Mouse (Mus musculus) hindbrain, embryonic 12.5 days (tissue): ENCODE data around the gene Hdhd3. TPM values are rescaled to one million over a fixed set of nuclear protein-coding genes. Genes with fewer than 3 reads are reported as not detected.
"Not testable (repeated sequence)": the region's sequence is repeated elsewhere in the genome, so short reads cannot be mapped to it uniquely, and the experiment has no call there.

Experiments used
- ATAC-seq: fragments of 200-750 bp; cut with Nextera tagmentation; 2 replicates; pipeline ENCODE4 v1.8.0; 2017; ENCODE audit warnings: moderate TSS enrichment; ENCODE audit not compliant: low FRiP score
- H3K27ac ChIP-seq: fragments of 300-500 bp; sonication (generic); 2 replicates; pipeline ENCODE4 v1.5.1; 2016; ENCODE audit warnings: mild to moderate bottlenecking
- H3K27me3 ChIP-seq: fragments of 300-500 bp; sonication (generic); 2 replicates; pipeline ENCODE4 v1.6.1; 2016; ENCODE audit warnings: mild to moderate bottlenecking
- H3K36me3 ChIP-seq: fragments of 300-500 bp; sonication (generic); 2 replicates; pipeline ENCODE4 v1.6.1; 2016; ENCODE audit warnings: mild to moderate bottlenecking
- H3K4me1 ChIP-seq: fragments of 300-500 bp; sonication (generic); 2 replicates; pipeline ENCODE4 v1.6.1; 2016
- H3K4me2 ChIP-seq: fragments of 300-500 bp; sonication (generic); replicated peaks from 2 replicates; pipeline ENCODE4 v1.6.1; 2016; ENCODE audit warnings: mild to moderate bottlenecking
- H3K4me3 ChIP-seq: fragments of 300-500 bp; sonication (generic); 2 replicates; pipeline ENCODE4 v1.5.1; 2016; ENCODE audit warnings: mild to moderate bottlenecking
- H3K9ac ChIP-seq: fragments of 300-500 bp; sonication (generic); 2 replicates; pipeline ENCODE4 v1.6.1; 2016; ENCODE audit warnings: mild to moderate bottlenecking, moderate library complexity
- H3K9me3 ChIP-seq: fragments of 300-500 bp; sonication (generic); replicated peaks from 2 replicates; pipeline ENCODE4 v1.6.1; 2016; ENCODE audit warnings: mild to moderate bottlenecking
- WGBS: fragments of 180-500 bp; shearing (Covaris S2); methylation state at CpG from one replicate; pipeline ENCODE4 v1.1.7; 2016; 5-methylcytosine and 5-hydroxymethylcytosine counted together
- polyA plus RNA-seq: library from polyadenylated mRNA; unstranded; fragments of >200 nt; fragmentation: Nextera tagmentation; extraction: Ambion mirVana; gene quantifications from 2 replicates; pipeline ENCODE4 v1.2.1, GENCODE M21; 2016

Gene Hdhd3
- polyA plus RNA-seq, 1 experiment from 2014 or later: 11.8 TPM

GRCm38 (mm10) chr4:62485450-62486161 is 17.7 kb downstream of the Hdhd3 start:
- Histone ChIP-seq H3K4me3 (no peak overlapping the region), H3K9me3 (no peaks in the 10 kb centered on the region), H3K9ac (no peak overlapping the region), H3K36me3 (no peaks in the 10 kb centered on the region), H3K27ac (no peak overlapping the region), H3K4me2 (no peak overlapping the region), H3K4me1 (no peaks in the 10 kb centered on the region), H3K27me3 (peaks cover 18% of the 10 kb centered on the region)
- 89% methylated on average over 8 of the region's 8 CpGs for WGBS
- ATAC-seq: no peak

DNA sequence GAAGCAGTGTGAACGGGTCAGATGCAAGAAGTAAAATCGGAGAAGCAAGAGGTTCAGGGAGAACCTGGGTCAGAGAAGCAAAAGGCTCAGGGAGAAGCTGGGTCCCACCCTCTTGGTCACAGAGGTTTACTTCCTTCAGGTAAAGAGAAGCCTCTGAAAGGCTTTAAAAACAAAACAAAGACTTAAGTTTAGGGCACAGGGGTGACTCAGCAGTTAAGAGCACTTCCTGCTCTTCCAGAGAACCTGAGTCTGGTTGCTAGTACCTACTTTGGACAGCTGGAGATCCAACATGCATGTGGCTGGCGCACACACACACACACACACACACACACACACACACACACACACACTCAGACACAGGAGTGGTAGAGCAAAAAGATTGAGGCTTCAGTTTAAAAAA is 18.3 kb downstream of the Hdhd3 start:
- Histone ChIP-seq H3K27ac (no peak overlapping the region), H3K9ac (no peak overlapping the region), H3K4me1 (peaks cover 3% of the 10 kb centered on the region), H3K9me3 (no peaks in the 10 kb centered on the region), H3K27me3 (peaks cover 25% of the 10 kb centered on the region), H3K36me3 (no peaks in the 10 kb centered on the region), H3K4me3 (no peak overlapping the region), H3K4me2 (no peak overlapping the region)
- WGBS: 77% methylated on average over 3 of the region's 3 CpGs
- ATAC-seq: no peak

GRCm38 (mm10) chr4:62480709-62481605 is 22.3 kb downstream of the Hdhd3 start:
- no peaks in the 10 kb centered on the region for H3K9me3 ChIP-seq
- no peak overlapping the region for H3K27ac ChIP-seq
- H3K36me3 ChIP-seq: no peaks in the 10 kb centered on the region
- peaks cover 6% of the 10 kb centered on the region for H3K4me1 ChIP-seq
- H3K9ac ChIP-seq: no peak overlapping the region
- peaks cover 43% of the 10 kb centered on the region for H3K27me3 ChIP-seq
- H3K4me3 ChIP-seq: no peak overlapping the region
- WGBS: 51% methylated on average over 10 of the region's 10 CpGs
- H3K4me2 ChIP-seq: no peak overlapping the region
- peak; percentile 32; the same call in 1 of the 2 replicates for ATAC-seq

- Histone ChIP-seq H3K27me3 (peaks cover 43% of the 10 kb centered on the region), H3K27ac (no peak within 1 kb of the TSS), H3K36me3 (no peaks in the 10 kb centered on the region), H3K4me2 (peak within 1 kb of the TSS; percentile 83), H3K9me3 (no peaks in the 10 kb centered on the region), H3K4me3 (peak within 1 kb of the TSS; percentile 44), H3K4me1 (peaks cover 6% of the 10 kb centered on the region), H3K9ac (0 out of 2 replicates have a peak within 1 kb of the TSS, but pooled peaks have one; percentile 35)
- ATAC-seq: peak; percentile 52
- WGBS: 3% methylated on average over 65 of the region's 71 CpGs
Observed at GRCm38 (mm10) chr4:62479937-62480708, 23.1 kb downstream of the Hdhd3 start, which contains the start of gene Bspry. Bspry (plus strand) TSS chr4:62480053.

GRCm38 (mm10) chr4:62479593-62479936 is 23.7 kb downstream of the Hdhd3 start:
- H3K4me1 ChIP-seq, ATAC-seq, H3K9me3 ChIP-seq, H3K27ac ChIP-seq, H3K36me3 ChIP-seq: not testable (repeated sequence)
- 14% methylated on average over 11 of the region's 11 CpGs for WGBS
- 0 out of 2 replicates have a peak overlapping the region, but pooled peaks have one; percentile 35 for H3K9ac ChIP-seq
- H3K4me3 ChIP-seq: peak overlapping the region; percentile 44
- H3K4me2 ChIP-seq: peak overlapping the region; percentile 83
- H3K27me3 ChIP-seq: peaks cover 43% of the 10 kb centered on the region

- H3K36me3 ChIP-seq: no peaks in the 10 kb centered on the region
- peaks cover 41% of the 10 kb centered on the region for H3K27me3 ChIP-seq
- no peak for ATAC-seq
- H3K27ac ChIP-seq: no peak overlapping the region
- H3K9ac ChIP-seq: no peak overlapping the region
- H3K9me3 ChIP-seq: no peaks in the 10 kb centered on the region
- H3K4me3 ChIP-seq: no peak overlapping the region
- WGBS: 86% methylated on average over 6 of the region's 6 CpGs
- peaks cover 6% of the 10 kb centered on the region for H3K4me1 ChIP-seq
- no peak overlapping the region for H3K4me2 ChIP-seq
Observed at GRCm38 (mm10) chr4:62477542-62478244, 25.6 kb downstream of the Hdhd3 start.

DNA sequence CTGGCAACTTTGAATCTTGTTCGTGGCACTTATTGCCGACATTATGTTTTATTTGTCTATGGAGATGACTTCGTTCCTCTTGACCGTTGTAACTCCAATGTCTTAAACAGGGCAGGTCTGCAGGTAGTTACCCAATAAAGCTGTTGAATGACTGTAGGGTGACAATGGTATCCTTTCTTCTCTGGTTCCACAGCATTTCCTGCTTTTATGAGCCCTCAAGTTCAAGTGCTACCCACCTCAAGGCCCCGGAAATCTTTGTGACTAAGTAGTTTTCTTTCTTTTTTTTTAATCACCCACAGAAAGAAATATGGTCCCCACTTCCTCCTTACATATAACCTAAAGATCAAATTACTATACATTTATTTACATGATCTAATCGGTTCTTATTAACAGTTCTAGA is 27.5 kb downstream of the Hdhd3 start:
- Histone ChIP-seq H3K27ac (no peak overlapping the region), H3K9me3 (no peaks in the 10 kb centered on the region), H3K4me1 (peaks cover 6% of the 10 kb centered on the region), H3K9ac (no peak overlapping the region), H3K36me3 (no peaks in the 10 kb centered on the region), H3K4me3 (no peak overlapping the region), H3K4me2 (no peak overlapping the region), H3K27me3 (peaks cover 27% of the 10 kb centered on the region)
- 95% methylated on average over 6 of the region's 6 CpGs for WGBS
- no peak for ATAC-seq

DNA sequence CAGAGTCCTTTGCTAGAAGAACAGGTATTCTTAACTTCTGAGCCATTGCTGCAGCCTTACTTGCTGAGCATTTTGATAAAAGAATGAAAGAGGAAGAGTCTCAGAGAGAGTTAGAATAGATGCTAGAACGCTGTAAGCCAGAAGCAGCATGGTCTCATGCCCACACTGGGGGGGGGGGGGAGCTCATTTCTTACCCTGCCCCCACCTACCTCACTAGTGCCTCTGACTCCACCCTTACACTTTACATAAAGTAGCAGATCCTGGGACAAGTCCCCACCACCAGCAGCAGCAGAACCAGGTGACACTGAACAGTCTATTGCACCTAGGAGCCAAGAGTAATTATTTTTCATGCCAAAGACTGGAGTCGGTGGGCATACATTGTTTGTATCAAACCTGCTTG is 28.1 kb downstream of the Hdhd3 start:
- Histone ChIP-seq H3K9ac (no peak overlapping the region), H3K9me3 (no peaks in the 10 kb centered on the region), H3K4me3 (no peak overlapping the region), H3K4me1 (peaks cover 5% of the 10 kb centered on the region), H3K36me3 (no peaks in the 10 kb centered on the region), H3K27me3 (peaks cover 20% of the 10 kb centered on the region), H3K27ac (no peak overlapping the region), H3K4me2 (no peak overlapping the region)
- ATAC-seq: no peak
- 79% methylated on average over 2 of the region's 2 CpGs for WGBS

DNA sequence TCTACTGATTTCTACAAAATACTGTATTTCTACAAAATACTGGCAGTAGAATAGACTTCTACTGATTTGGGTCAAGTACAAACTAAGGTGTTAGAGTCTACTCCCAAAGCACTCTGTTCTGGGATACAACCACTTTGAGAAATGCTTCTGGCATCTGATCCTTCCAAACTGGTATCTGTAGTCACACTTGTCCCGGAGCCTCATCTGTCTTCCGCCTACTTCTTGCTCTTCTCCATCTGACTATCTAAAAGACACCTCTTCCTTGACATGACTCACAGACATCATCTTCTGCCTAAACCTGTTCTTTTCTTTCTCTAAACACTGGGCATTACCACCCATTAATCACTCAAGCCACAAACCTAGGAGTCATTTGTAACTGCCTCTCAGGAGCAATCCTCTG is 31.2 kb downstream of the Hdhd3 start:
- Histone ChIP-seq H3K9ac (no peak overlapping the region), H3K27me3 (no peaks in the 10 kb centered on the region), H3K27ac (no peak overlapping the region), H3K4me3 (no peak overlapping the region), H3K9me3 (no peaks in the 10 kb centered on the region), H3K4me1 (no peaks in the 10 kb centered on the region), H3K4me2 (no peak overlapping the region), H3K36me3 (no peaks in the 10 kb centered on the region)
- ATAC-seq: no peak
- 98% methylated on average over 2 of the region's 2 CpGs for WGBS

DNA sequence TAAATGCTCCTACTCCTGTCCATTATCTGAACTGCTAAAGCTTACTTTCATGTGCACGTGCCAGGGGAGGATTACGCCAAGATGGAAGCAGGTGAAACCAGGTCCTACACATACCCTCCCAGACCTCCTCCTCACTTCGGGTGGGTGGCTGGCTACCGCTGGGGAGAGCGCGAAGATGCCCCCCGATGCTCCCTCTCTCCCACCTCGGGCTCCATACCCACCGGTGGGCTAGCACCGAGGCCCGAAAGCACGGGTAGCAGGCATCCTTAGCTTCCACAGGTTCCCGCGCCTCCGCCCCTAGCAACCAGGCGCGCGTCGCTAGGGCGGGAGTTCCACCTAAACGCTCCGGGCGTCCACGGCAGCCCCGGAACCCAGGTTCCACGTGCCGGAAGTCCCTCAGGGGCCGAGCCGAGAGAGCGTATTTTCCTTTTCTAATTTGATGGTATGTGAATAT is 32.6 kb downstream of the Hdhd3 start, which contains the start of gene Wdr31:
Gene Wdr31, minus strand, starts transcription at position 299 of the 454 bp plus-strand sequence.
- Histone ChIP-seq H3K27me3 (no peaks in the 10 kb centered on the region), H3K4me1 (no peaks in the 10 kb centered on the region), H3K9me3 (no peaks in the 10 kb centered on the region), H3K27ac (no peak within 1 kb of the TSS), H3K4me2 (peak within 1 kb of the TSS; percentile 70), H3K9ac (peak within 1 kb of the TSS; percentile 61), H3K36me3 (no peaks in the 10 kb centered on the region), H3K4me3 (peak within 1 kb of the TSS; percentile 53)
- 2% methylated on average over 30 of the region's 30 CpGs for WGBS
- ATAC-seq: peak; percentile 90

- no peaks in the 10 kb centered on the region for H3K27me3 ChIP-seq
- no peak for ATAC-seq
- H3K4me1 ChIP-seq: no peaks in the 10 kb centered on the region
- no peaks in the 10 kb centered on the region for H3K36me3 ChIP-seq
- H3K27ac ChIP-seq: no peak overlapping the region
- no peak overlapping the region for H3K4me2 ChIP-seq
- no peak overlapping the region for H3K9ac ChIP-seq
- H3K4me3 ChIP-seq: no peak overlapping the region
- no peaks in the 10 kb centered on the region for H3K9me3 ChIP-seq
- WGBS: 91% methylated on average over 1 of the region's 1 CpGs
Observed at GRCm38 (mm10) chr4:62468158-62468557, 35.1 kb downstream of the Hdhd3 start.
